Mouse (Mus musculus) heart, embryonic 11.5 days (tissue): ENCODE results near the gene Sod1. TPM values are rescaled to one million over a fixed set of nuclear protein-coding genes. Genes with fewer than 3 reads are reported as not detected.

ENCODE experiments used
- ATAC-seq: fragments of 200-750 bp; cut with Nextera tagmentation; replicated peaks from 2 replicates; pipeline ENCODE4 v1.8.0; 2017; ENCODE audit warnings: moderate library complexity; ENCODE audit not compliant: insufficient number of reproducible peaks, low FRiP score, low TSS enrichment
- H3K27ac ChIP-seq: fragments of 300-500 bp; sonication (generic); 2 replicates; pipeline ENCODE4 v1.5.1; 2014; ENCODE audit warnings: mild to moderate bottlenecking, low read depth, low read length
- H3K27me3 ChIP-seq: fragments of 300-500 bp; sonication (generic); 2 replicates; pipeline ENCODE4 v1.6.1; 2014; ENCODE audit warnings: mild to moderate bottlenecking, low read length, mixed read lengths; ENCODE audit not compliant: control insufficient read depth, insufficient read depth
- H3K36me3 ChIP-seq: fragments of 300-500 bp; sonication (generic); 2 replicates; pipeline ENCODE4 v1.6.1; 2014; ENCODE audit warnings: mild to moderate bottlenecking, low read length, moderate library complexity, mixed read lengths; ENCODE audit not compliant: control insufficient read depth, insufficient read depth
- H3K4me1 ChIP-seq: fragments of 300-500 bp; sonication (generic); 2 replicates; pipeline ENCODE4 v1.6.1; 2014; ENCODE audit warnings: low read length; ENCODE audit not compliant: control insufficient read depth, insufficient read depth
- H3K4me2 ChIP-seq: fragments of 300-500 bp; sonication (generic); 2 replicates; pipeline ENCODE4 v1.6.1; 2014; ENCODE audit warnings: mild to moderate bottlenecking, moderate library complexity
- H3K4me3 ChIP-seq: fragments of 300-500 bp; sonication (generic); 2 replicates; pipeline ENCODE4 v1.5.1; 2014; ENCODE audit warnings: low read depth, low read length
- H3K9ac ChIP-seq: fragments of 300-500 bp; sonication (generic); 2 replicates; pipeline ENCODE4 v1.6.1; 2014; ENCODE audit warnings: mild to moderate bottlenecking, low read depth, low read length, moderate library complexity
- H3K9me3 ChIP-seq: fragments of 300-500 bp; sonication (generic); replicated peaks from 2 replicates; pipeline ENCODE4 v1.6.1; 2016; ENCODE audit warnings: low read length; ENCODE audit not compliant: control insufficient read depth
- WGBS: fragments of 180-500 bp; shearing (Covaris S2); extraction: QIAGEN DNeasy Blood & Tissue Kit; methylation state at CpG from one replicate; pipeline ENCODE4 v1.1.7; 2014; ENCODE audit not compliant: insufficient replicate concordance; 5-methylcytosine and 5-hydroxymethylcytosine counted together
- polyA plus RNA-seq: library from polyadenylated mRNA; unstranded; fragments of >200 nt; fragmentation: Nextera tagmentation; extraction: Ambion mirVana; gene quantifications from 2 replicates; pipeline ENCODE4 v1.2.1, GENCODE M21; 2014

Gene Sod1
- polyA plus RNA-seq: 1,124 and 1,155 TPM in 2 replicates

GRCm38 (mm10) chr16:90220026-90220891 lies at the start of gene Sod1:
Sod1 (plus strand) TSS chr16:90220754.
- H3K27me3 ChIP-seq: no peaks in the 10 kb centered on the region
- H3K36me3 ChIP-seq: peaks cover 7% of the 10 kb centered on the region; the same call in 1 of the 2 replicates
- no peaks in the 10 kb centered on the region for H3K9me3 ChIP-seq
- peak within 1 kb of the TSS; percentile 84 for H3K4me2 ChIP-seq
- peak within 1 kb of the TSS; percentile 90 for H3K9ac ChIP-seq
- 2% methylated on average over 63 of the region's 63 CpGs for WGBS
- H3K27ac ChIP-seq: peak within 1 kb of the TSS; percentile 95
- peak; percentile 95 for ATAC-seq
- peak within 1 kb of the TSS; percentile 91 for H3K4me3 ChIP-seq
- peaks cover 6% of the 10 kb centered on the region for H3K4me1 ChIP-seq

GRCm38 (mm10) chr16:90171416-90171815 lies 49.1 kb upstream of the Sod1 start:
- Histone ChIP-seq H3K4me1 (peaks cover 3% of the 10 kb centered on the region; the same call in 1 of the 2 replicates), H3K27ac (no peak overlapping the region), H3K36me3 (no peaks in the 10 kb centered on the region), H3K27me3 (no peaks in the 10 kb centered on the region), H3K9me3 (no peaks in the 10 kb centered on the region), H3K9ac (no peak overlapping the region), H3K4me3 (no peak overlapping the region), H3K4me2 (no peak overlapping the region)
- WGBS: 62% methylated on average over 8 of the region's 8 CpGs
- ATAC-seq: no peak

- Histone ChIP-seq H3K36me3 (no peaks in the 10 kb centered on the region), H3K27ac (no peak overlapping the region), H3K27me3 (no peaks in the 10 kb centered on the region), H3K9ac (no peak overlapping the region), H3K4me3 (no peak overlapping the region), H3K4me1 (0 out of 2 replicates have a peak, but pooled peaks cover 2% of the 10 kb centered on the region), H3K4me2 (no peak overlapping the region), H3K9me3 (no peaks in the 10 kb centered on the region)
- ATAC-seq: no peak
- 58% methylated on average over 10 of the region's 10 CpGs for WGBS
Measured at GRCm38 (mm10) chr16:90176472-90176871, 44.1 kb upstream of the Sod1 start.

- Histone ChIP-seq H3K4me2 (no peak overlapping the region), H3K4me3 (no peak overlapping the region), H3K27me3 (no peaks in the 10 kb centered on the region), H3K9ac (no peak overlapping the region), H3K36me3 (no peaks in the 10 kb centered on the region), H3K4me1 (0 out of 2 replicates have a peak, but pooled peaks cover 2% of the 10 kb centered on the region), H3K27ac (no peak overlapping the region), H3K9me3 (no peaks in the 10 kb centered on the region)
- no peak for ATAC-seq
- 76% methylated on average over 8 of the region's 8 CpGs for WGBS
Measured at GRCm38 (mm10) chr16:90177425-90177824, 43.1 kb upstream of the Sod1 start.

DNA sequence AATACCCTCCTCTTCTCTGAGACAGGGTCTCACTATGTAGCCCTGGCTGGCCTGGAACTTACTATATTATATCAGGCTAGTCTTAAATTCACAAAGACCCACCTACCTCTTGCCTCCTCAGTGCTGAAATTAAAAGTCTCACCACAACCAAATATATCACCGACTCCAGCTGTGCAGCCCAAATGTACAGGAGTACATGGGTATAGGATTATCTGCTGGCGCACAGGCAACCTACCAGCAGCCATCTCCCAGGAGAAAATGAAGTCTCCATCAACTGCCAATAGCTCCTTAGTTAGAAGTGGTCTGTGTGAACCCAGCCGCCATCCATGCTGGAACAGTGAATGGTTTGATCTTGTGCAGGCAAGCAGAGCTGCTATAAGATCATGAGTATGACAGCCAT lies 42.1 kb upstream of the Sod1 start:
- ATAC-seq: no peak
- H3K9ac ChIP-seq: no peak overlapping the region
- H3K4me3 ChIP-seq: no peak overlapping the region
- no peak overlapping the region for H3K27ac ChIP-seq
- H3K4me2 ChIP-seq: no peak overlapping the region
- H3K9me3 ChIP-seq: no peaks in the 10 kb centered on the region
- WGBS: 81% methylated on average over 3 of the region's 3 CpGs
- 0 out of 2 replicates have a peak, but pooled peaks cover 2% of the 10 kb centered on the region for H3K4me1 ChIP-seq
- no peaks in the 10 kb centered on the region for H3K36me3 ChIP-seq
- no peaks in the 10 kb centered on the region for H3K27me3 ChIP-seq

- no peak overlapping the region for H3K27ac ChIP-seq
- WGBS: 82% methylated on average over 5 of the region's 5 CpGs
- H3K9ac ChIP-seq: no peak overlapping the region
- no peak for ATAC-seq
- no peak overlapping the region for H3K4me2 ChIP-seq
- no peaks in the 10 kb centered on the region for H3K9me3 ChIP-seq
- no peaks in the 10 kb centered on the region for H3K27me3 ChIP-seq
- no peak overlapping the region for H3K4me3 ChIP-seq
- 0 out of 2 replicates have a peak, but pooled peaks cover 2% of the 10 kb centered on the region for H3K4me1 ChIP-seq
- no peaks in the 10 kb centered on the region for H3K36me3 ChIP-seq
Measured at GRCm38 (mm10) chr16:90179892-90180291, 40.7 kb upstream of the Sod1 start.

DNA sequence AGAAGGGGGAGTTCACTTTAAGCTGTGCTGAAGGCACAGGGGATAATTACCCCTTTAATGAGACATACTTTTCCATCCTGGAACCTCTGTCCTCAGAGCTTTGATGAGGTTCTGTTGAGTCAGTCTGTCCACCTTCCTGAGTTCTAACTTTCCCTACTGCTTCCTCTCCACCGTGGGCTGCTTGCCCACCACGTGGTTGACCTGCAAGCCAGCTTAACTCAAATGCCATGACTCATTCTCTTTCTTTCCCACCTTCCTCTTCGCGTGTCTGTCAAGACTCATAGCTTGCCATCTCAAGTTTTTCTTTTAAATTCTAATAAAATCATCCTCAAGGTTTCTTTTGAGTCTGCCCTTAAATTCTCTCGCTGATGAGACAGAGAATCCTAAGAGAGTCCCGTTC lies 39.6 kb upstream of the Sod1 start:
- Histone ChIP-seq H3K36me3 (no peaks in the 10 kb centered on the region), H3K9ac (no peak overlapping the region), H3K9me3 (no peaks in the 10 kb centered on the region), H3K4me3 (no peak overlapping the region), H3K27me3 (no peaks in the 10 kb centered on the region), H3K4me2 (no peak overlapping the region), H3K4me1 (0 out of 2 replicates have a peak, but pooled peaks cover 2% of the 10 kb centered on the region), H3K27ac (no peak overlapping the region)
- no peak for ATAC-seq
- WGBS: 73% methylated on average over 6 of the region's 6 CpGs

GRCm38 (mm10) chr16:90181673-90182072 lies 38.9 kb upstream of the Sod1 start:
- Histone ChIP-seq H3K4me3 (no peak overlapping the region), H3K9me3 (no peaks in the 10 kb centered on the region), H3K9ac (no peak overlapping the region), H3K4me1 (0 out of 2 replicates have a peak, but pooled peaks cover under 1% of the 10 kb centered on the region), H3K36me3 (no peaks in the 10 kb centered on the region), H3K27me3 (no peaks in the 10 kb centered on the region), H3K27ac (no peak overlapping the region), H3K4me2 (no peak overlapping the region)
- ATAC-seq: no peak
- WGBS: 83% methylated on average over 8 of the region's 8 CpGs
